Mouse (Mus musculus): ENCODE measurements around the gene Thbs2. TPM values are rescaled to one million over a fixed set of nuclear protein-coding genes. Genes with fewer than 3 reads are reported as not detected.

The Thbs2 gene
- total and polyA plus RNA-seq, 2 experiments, result 0.92 to 2.1 TPM

DNA sequence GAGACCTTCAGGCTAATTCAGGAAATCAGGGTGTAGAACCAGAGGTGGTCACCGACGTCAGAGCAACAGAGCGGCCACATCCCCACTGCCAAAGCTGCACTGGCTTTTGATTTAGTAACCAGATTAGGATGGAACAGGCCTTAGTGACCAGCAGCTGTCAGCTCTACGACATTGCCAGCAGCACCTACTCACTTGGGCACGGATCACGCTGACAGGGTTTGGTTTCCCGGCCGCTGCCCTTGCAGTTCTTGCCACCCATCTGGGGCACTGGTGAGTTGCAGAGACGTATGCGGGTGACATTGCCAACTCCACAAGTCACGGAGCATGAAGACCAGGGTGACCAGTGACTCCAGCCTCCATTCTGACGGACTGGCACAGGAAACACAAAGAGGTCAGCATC is 13.0 kb downstream of the Thbs2 start:
- no peak for TF ChIP-seq CTCF (IDR thresholded peaks at IDR 0.05; ENCODE audit: low read depth, low read length)
- no peak for TF ChIP-seq POLR2A (IDR thresholded peaks at IDR 0.05; ENCODE audit: extremely low read depth, insufficient read depth, low read length)
- WGBS, result 86% methylated on average over 12 of the region's 12 CpGs
- no peaks in the 10 kb centered on the region for H3K4me1 ChIP-seq (ENCODE audit: control insufficient read depth, insufficient read depth, low read length)

DNA sequence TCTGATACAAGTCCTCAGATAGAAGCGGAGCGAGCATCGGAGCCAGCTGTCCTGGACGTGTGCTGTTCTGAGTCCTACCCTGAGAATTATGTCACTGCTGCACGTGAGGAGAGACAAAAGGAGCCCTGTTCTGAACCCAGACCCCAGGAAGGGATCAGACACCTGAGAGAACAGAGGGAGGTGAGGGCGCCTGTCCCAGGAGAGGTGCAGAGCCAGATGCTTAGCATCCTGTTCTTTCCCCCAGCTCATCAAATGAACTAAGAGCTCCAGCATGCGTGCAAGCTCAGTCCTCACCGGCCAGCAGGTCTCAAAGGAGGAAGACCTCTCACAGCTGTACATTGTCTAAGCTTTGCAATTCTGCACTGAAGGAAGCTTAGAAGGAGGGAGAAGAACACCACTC is 16.8 kb downstream of the Thbs2 start:
- 75% methylated on average over 8 of the region's 8 CpGs for WGBS
- no peak overlapping the region for H3K9ac ChIP-seq (ENCODE audit: low read depth, low read length)
- no peak overlapping the region for H3K27ac ChIP-seq (replicated peaks; ENCODE audit: insufficient read depth, low read depth, low read length)
- no peaks in the 10 kb centered on the region for H3K79me2 ChIP-seq (ENCODE audit: control insufficient read depth, insufficient read depth, low read length)
- no peaks in the 10 kb centered on the region for H3K27me3 ChIP-seq (ENCODE audit: control insufficient read depth, insufficient read depth, low read length)
- TF ChIP-seq CTCF (IDR thresholded peaks at IDR 0.05; ENCODE audit: low read depth, low read length), result no peak
- TF ChIP-seq POLR2A (IDR thresholded peaks at IDR 0.05; ENCODE audit: extremely low read depth, insufficient read depth, low read length), result no peak
- H3K4me1 ChIP-seq (ENCODE audit: control insufficient read depth, insufficient read depth, low read length), result no peaks in the 10 kb centered on the region
- DNase-seq (ENCODE audit: extremely low read depth, low read depth, low spot score), result no peak
- H3K36me3 ChIP-seq (ENCODE audit: control insufficient read depth, insufficient read depth, low read length), result no peaks in the 10 kb centered on the region
- H3K4me3 ChIP-seq (ENCODE audit: insufficient read depth, low read depth, low read length), result no peak overlapping the region

More for the DNA sequence above, 13.0 kb downstream of the Thbs2 start:
- no peak for DNase-seq (ENCODE audit: extremely low read depth, low read depth, low spot score)
- H3K27me3 ChIP-seq (ENCODE audit: control insufficient read depth, insufficient read depth, low read length), result no peaks in the 10 kb centered on the region
- no peak overlapping the region for H3K4me3 ChIP-seq (ENCODE audit: insufficient read depth, low read depth, low read length)
- no peaks in the 10 kb centered on the region for H3K79me2 ChIP-seq (ENCODE audit: control insufficient read depth, insufficient read depth, low read length)
- no peaks in the 10 kb centered on the region for H3K36me3 ChIP-seq (ENCODE audit: control insufficient read depth, insufficient read depth, low read length)
- no peak overlapping the region for H3K9ac ChIP-seq (ENCODE audit: low read depth, low read length)
- no peak overlapping the region for H3K27ac ChIP-seq (replicated peaks; ENCODE audit: insufficient read depth, low read depth, low read length)

DNA sequence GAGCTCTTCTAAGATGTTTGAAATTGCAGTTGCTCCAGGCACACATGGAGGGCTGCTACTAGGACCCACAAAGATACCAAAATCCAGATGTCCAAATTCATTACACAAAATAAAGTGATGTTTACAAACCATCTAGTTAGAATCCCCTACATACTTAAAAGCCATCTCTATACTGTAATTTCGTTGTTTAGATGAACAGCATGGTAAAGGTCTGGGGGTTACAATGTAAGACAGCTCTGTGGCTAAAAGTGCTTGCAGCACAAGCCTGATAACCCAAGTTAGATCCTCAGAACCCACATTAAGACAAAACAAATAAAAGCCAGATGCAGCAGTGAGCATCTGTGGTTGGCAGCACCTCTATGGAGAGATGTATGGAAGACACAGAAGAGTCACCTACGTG is 18.5 kb downstream of the Thbs2 start:
- WGBS, result 73% methylated on average over 2 of the region's 2 CpGs
- TF ChIP-seq POLR2A (IDR thresholded peaks at IDR 0.05; ENCODE audit: extremely low read depth, insufficient read depth, low read length) (no peak), CTCF (IDR thresholded peaks at IDR 0.05; ENCODE audit: low read depth, low read length) (no peak)
- no peaks in the 10 kb centered on the region for H3K4me1 ChIP-seq (ENCODE audit: control insufficient read depth, insufficient read depth, low read length)

DNA sequence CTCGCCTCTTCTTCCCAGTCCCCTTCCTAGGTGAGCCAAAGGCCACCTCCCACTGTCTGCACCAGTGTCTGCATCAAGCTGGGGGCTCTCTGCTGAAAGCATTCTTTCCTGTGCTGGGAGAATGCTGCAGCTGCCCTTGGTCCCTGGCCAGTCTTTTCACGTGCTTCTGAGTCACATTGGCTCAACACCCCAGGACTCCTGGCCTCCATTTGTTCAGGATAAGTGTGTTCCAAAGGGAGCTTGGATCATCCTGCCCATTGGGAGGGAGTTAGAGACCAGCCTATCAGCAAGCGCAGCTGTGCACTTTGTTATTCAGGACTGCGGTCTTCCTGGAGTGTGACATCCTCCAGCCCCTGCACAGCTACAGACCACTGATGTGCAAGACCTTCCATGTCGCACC is 21.6 kb downstream of the Thbs2 start:
- Histone ChIP-seq H3K27me3 (ENCODE audit: control insufficient read depth, insufficient read depth, low read length) (no peaks in the 10 kb centered on the region), H3K79me2 (ENCODE audit: control insufficient read depth, insufficient read depth, low read length) (no peaks in the 10 kb centered on the region), H3K4me1 (ENCODE audit: control insufficient read depth, insufficient read depth, low read length) (no peaks in the 10 kb centered on the region), H3K27ac (replicated peaks; ENCODE audit: insufficient read depth, low read depth, low read length) (no peak overlapping the region), H3K9ac (ENCODE audit: low read depth, low read length) (no peak overlapping the region), H3K36me3 (ENCODE audit: control insufficient read depth, insufficient read depth, low read length) (no peaks in the 10 kb centered on the region), H3K4me3 (ENCODE audit: insufficient read depth, low read depth, low read length) (no peak overlapping the region)
- TF ChIP-seq POLR2A (IDR thresholded peaks at IDR 0.05; ENCODE audit: extremely low read depth, insufficient read depth, low read length), result no peak
- TF ChIP-seq CTCF (IDR thresholded peaks at IDR 0.05; ENCODE audit: low read depth, low read length), result no peak
- DNase-seq (ENCODE audit: extremely low read depth, low read depth, low spot score), result no peak
- 53% methylated on average over 5 of the region's 5 CpGs for WGBS

More for the DNA sequence above, 18.5 kb downstream of the Thbs2 start:
- H3K79me2 ChIP-seq (ENCODE audit: control insufficient read depth, insufficient read depth, low read length), result no peaks in the 10 kb centered on the region
- no peak overlapping the region for H3K4me3 ChIP-seq (ENCODE audit: insufficient read depth, low read depth, low read length)
- no peaks in the 10 kb centered on the region for H3K36me3 ChIP-seq (ENCODE audit: control insufficient read depth, insufficient read depth, low read length)
- DNase-seq (ENCODE audit: extremely low read depth, low read depth, low spot score), result no peak
- H3K9ac ChIP-seq (ENCODE audit: low read depth, low read length), result no peak overlapping the region
- no peaks in the 10 kb centered on the region for H3K27me3 ChIP-seq (ENCODE audit: control insufficient read depth, insufficient read depth, low read length)
- H3K27ac ChIP-seq (replicated peaks; ENCODE audit: insufficient read depth, low read depth, low read length), result no peak overlapping the region

DNA sequence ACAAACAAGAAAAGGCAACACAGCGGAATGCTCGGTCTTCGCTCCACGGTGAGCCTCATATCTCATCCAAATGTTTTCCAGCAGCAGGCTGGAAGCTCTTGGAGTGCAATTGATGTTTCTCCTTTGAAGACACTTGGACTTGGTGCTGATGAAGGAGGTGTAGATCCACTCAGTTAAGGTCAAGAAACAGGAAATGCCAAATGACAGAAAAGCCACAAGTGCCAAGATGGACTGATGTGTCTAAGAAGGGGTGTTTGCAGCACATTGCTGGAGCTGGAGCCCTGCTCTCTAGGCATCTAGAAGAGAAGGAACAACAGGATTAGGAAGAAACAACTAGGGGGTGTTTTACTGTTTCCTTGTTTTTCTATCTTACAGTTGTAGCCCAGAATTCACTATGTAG is 26.8 kb downstream of the Thbs2 start:
- H3K36me3 ChIP-seq (ENCODE audit: control insufficient read depth, insufficient read depth, low read length), result no peaks in the 10 kb centered on the region
- no peaks in the 10 kb centered on the region for H3K79me2 ChIP-seq (ENCODE audit: control insufficient read depth, insufficient read depth, low read length)
- no peaks in the 10 kb centered on the region for H3K27me3 ChIP-seq (ENCODE audit: control insufficient read depth, insufficient read depth, low read length)
- H3K27ac ChIP-seq (replicated peaks; ENCODE audit: insufficient read depth, low read depth, low read length), result no peak overlapping the region
- no peaks in the 10 kb centered on the region for H3K4me1 ChIP-seq (ENCODE audit: control insufficient read depth, insufficient read depth, low read length)
- 83% methylated on average over 4 of the region's 4 CpGs for WGBS
- no peak for TF ChIP-seq CTCF (IDR thresholded peaks at IDR 0.05; ENCODE audit: low read depth, low read length)
- TF ChIP-seq POLR2A (IDR thresholded peaks at IDR 0.05; ENCODE audit: extremely low read depth, insufficient read depth, low read length), result no peak
- H3K4me3 ChIP-seq (ENCODE audit: insufficient read depth, low read depth, low read length), result no peak overlapping the region
- DNase-seq (ENCODE audit: extremely low read depth, low read depth, low spot score), result no peak
- H3K9ac ChIP-seq (ENCODE audit: low read depth, low read length), result no peak overlapping the region

DNA sequence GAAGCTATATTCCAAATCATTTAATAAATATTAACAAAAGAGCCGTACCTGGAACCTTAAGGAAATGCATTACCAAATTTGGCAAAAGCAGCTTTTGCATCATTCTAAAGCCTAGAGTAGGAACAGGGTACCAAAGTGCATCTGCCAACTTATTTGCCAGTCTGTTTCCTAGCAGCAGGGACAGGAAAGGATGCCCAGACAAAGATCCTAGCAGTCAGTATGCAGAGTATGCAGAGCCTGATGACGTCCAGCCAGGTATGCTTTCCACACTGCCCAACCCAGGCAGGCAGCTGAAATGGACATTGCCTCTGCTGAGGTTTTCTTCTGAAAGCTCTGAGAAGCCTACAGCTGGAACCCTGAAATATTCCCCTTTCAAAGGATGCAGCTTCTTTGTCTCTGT is 27.6 kb downstream of the Thbs2 start:
- no peak for DNase-seq (ENCODE audit: extremely low read depth, low read depth, low spot score)
- no peak overlapping the region for H3K27ac ChIP-seq (replicated peaks; ENCODE audit: insufficient read depth, low read depth, low read length)
- WGBS, result 74% methylated on average over 2 of the region's 2 CpGs
- no peaks in the 10 kb centered on the region for H3K27me3 ChIP-seq (ENCODE audit: control insufficient read depth, insufficient read depth, low read length)
- H3K4me3 ChIP-seq (ENCODE audit: insufficient read depth, low read depth, low read length), result no peak overlapping the region
- no peak overlapping the region for H3K9ac ChIP-seq (ENCODE audit: low read depth, low read length)
- no peak for TF ChIP-seq CTCF (IDR thresholded peaks at IDR 0.05; ENCODE audit: low read depth, low read length)
- no peak for TF ChIP-seq POLR2A (IDR thresholded peaks at IDR 0.05; ENCODE audit: extremely low read depth, insufficient read depth, low read length)
- no peaks in the 10 kb centered on the region for H3K79me2 ChIP-seq (ENCODE audit: control insufficient read depth, insufficient read depth, low read length)
- no peaks in the 10 kb centered on the region for H3K4me1 ChIP-seq (ENCODE audit: control insufficient read depth, insufficient read depth, low read length)
- no peaks in the 10 kb centered on the region for H3K36me3 ChIP-seq (ENCODE audit: control insufficient read depth, insufficient read depth, low read length)

All from liver, adult 2 months (tissue).